Mouse (Mus musculus) liver, embryonic 11.5 days (tissue): Measurements from ENCODE around the gene Kcnk10. TPM values are rescaled to one million over a fixed set of nuclear protein-coding genes. Genes with fewer than 3 reads are reported as not detected.

Experiments used
- ATAC-seq: fragments of 200-750 bp; cut with Nextera tagmentation; replicated peaks from 2 replicates; pipeline ENCODE4 v1.8.0; 2017; ENCODE audit warnings: moderate number of reproducible peaks, mild to moderate bottlenecking, moderate TSS enrichment, moderate library complexity; ENCODE audit not compliant: low FRiP score
- DNase-seq: peaks from one replicate; pipeline ENCODE4 v3.0.0-alpha.2; 2017; ENCODE audit warnings: low spot score
- H3K27ac ChIP-seq: fragments of 300-500 bp; sonication (generic); 2 replicates; pipeline ENCODE4 v1.5.1; 2014; ENCODE audit warnings: mild to moderate bottlenecking, low read depth, low read length, control low read depth
- H3K27me3 ChIP-seq: fragments of 300-500 bp; sonication (generic); replicated peaks from 2 replicates; pipeline ENCODE4 v1.6.1; 2014; ENCODE audit warnings: low read length, mixed read lengths; ENCODE audit not compliant: control insufficient read depth, insufficient read depth
- H3K36me3 ChIP-seq: fragments of 300-500 bp; sonication (generic); 2 replicates; pipeline ENCODE4 v1.6.1; 2014; ENCODE audit warnings: mild to moderate bottlenecking, low read length, moderate library complexity, mixed read lengths; ENCODE audit not compliant: control insufficient read depth, insufficient read depth
- H3K4me1 ChIP-seq: fragments of 300-500 bp; sonication (generic); replicated peaks from 2 replicates; pipeline ENCODE4 v1.6.1; 2014; ENCODE audit warnings: low read length, mixed read lengths; ENCODE audit not compliant: control insufficient read depth, insufficient read depth
- H3K4me2 ChIP-seq: fragments of 300-500 bp; sonication (generic); 2 replicates; pipeline ENCODE4 v1.6.1; 2014; ENCODE audit warnings: mild to moderate bottlenecking, control low read depth, moderate library complexity
- H3K4me3 ChIP-seq: fragments of 300-500 bp; sonication (generic); 2 replicates; pipeline ENCODE4 v1.5.1; 2014; ENCODE audit warnings: low read depth, low read length, control low read depth
- H3K9ac ChIP-seq: fragments of 300-500 bp; sonication (generic); 2 replicates; pipeline ENCODE4 v1.6.1; 2014; ENCODE audit warnings: low read depth, low read length, control low read depth
- H3K9me3 ChIP-seq: fragments of 300-500 bp; sonication (generic); 2 replicates; pipeline ENCODE4 v1.6.1; 2016; ENCODE audit warnings: low read length, inconsistent platforms, mixed read lengths; ENCODE audit not compliant: control insufficient read depth
- WGBS: fragments of 180-500 bp; shearing (Covaris S2); extraction: QIAGEN DNeasy Blood & Tissue Kit; methylation state at CpG from one replicate; pipeline ENCODE4 v1.1.7; 2014; 5-methylcytosine and 5-hydroxymethylcytosine counted together
- polyA plus RNA-seq: library from polyadenylated mRNA; unstranded; fragments of >200 nt; fragmentation: Nextera tagmentation; extraction: Ambion mirVana; gene quantifications from 2 replicates; pipeline ENCODE4 v1.2.1, GENCODE M21; 2014

Gene Kcnk10
- polyA plus RNA-seq, 1 experiment from 2014 or later: 0.26 TPM

DNA sequence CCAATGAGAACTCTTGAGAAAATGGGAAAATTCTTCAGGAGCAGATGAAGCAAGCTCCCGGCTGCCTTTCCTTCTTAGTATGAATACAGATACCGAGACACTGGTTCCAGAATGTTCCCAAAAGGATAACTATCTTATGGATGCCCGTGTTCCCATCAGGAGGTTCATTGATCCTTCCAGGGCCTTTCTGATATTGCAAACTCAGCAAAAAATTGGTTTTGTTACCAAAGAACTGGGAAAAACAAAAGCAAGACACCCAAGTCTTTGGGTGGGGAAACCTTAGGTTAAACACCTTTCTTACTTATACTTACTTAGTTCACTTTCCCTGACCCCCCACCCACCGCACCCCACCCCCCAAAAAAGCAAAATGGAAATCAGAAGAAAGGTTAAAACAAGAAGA lies 188.5 kb downstream of the Kcnk10 start:
- DNase-seq (no peak), ATAC-seq (no peak)
- Histone ChIP-seq H3K9me3 (no peaks in the 10 kb centered on the region), H3K4me1 (no peaks in the 10 kb centered on the region), H3K4me3 (no peak overlapping the region), H3K36me3 (no peaks in the 10 kb centered on the region), H3K9ac (no peak overlapping the region), H3K27ac (no peak overlapping the region), H3K4me2 (no peak overlapping the region), H3K27me3 (no peaks in the 10 kb centered on the region)
- WGBS: 83% methylated on average over 4 of the region's 4 CpGs

Other genes with a start within 250 kb of the Kcnk10 start
- gene Spata7, start 49.8 kb upstream of the Kcnk10 start, polyA plus RNA-seq: 9.1 and 9.7 TPM in 2 replicates
- gene Ptpn21, start 159.1 kb upstream of the Kcnk10 start, polyA plus RNA-seq: 4.4 and 5.7 TPM in 2 replicates
- gene Zc3h14, start 168.7 kb upstream of the Kcnk10 start, polyA plus RNA-seq: 109 and 116 TPM in 2 replicates